Mouse (Mus musculus) limb, embryonic 15.5 days (tissue): Measurements from ENCODE around the gene Olfr323. TPM values are rescaled to one million over a fixed set of nuclear protein-coding genes. Genes with fewer than 3 reads are reported as not detected.

Experiments
- ATAC-seq: fragments of 200-750 bp; cut with Nextera tagmentation; 2 replicates; pipeline ENCODE4 v1.8.0; 2017; ENCODE audit warnings: low read depth, moderate TSS enrichment; ENCODE audit not compliant: insufficient number of reproducible peaks, low FRiP score, low TSS enrichment
- H3K27ac ChIP-seq: fragments of 300-500 bp; sonication (generic); 2 replicates; pipeline ENCODE4 v1.5.1; 2015; ENCODE audit warnings: moderate library complexity, mild to moderate bottlenecking, inconsistent platforms
- H3K27me3 ChIP-seq: fragments of 300-500 bp; sonication (generic); 2 replicates; pipeline ENCODE4 v1.6.1; 2015; ENCODE audit warnings: inconsistent platforms
- H3K36me3 ChIP-seq: fragments of 300-500 bp; sonication (generic); 2 replicates; pipeline ENCODE4 v1.6.1; 2015; ENCODE audit warnings: inconsistent platforms
- H3K4me1 ChIP-seq: fragments of 300-500 bp; sonication (generic); 2 replicates; pipeline ENCODE4 v1.6.1; 2015; ENCODE audit warnings: inconsistent platforms
- H3K4me2 ChIP-seq: fragments of 300-500 bp; sonication (generic); 2 replicates; pipeline ENCODE4 v1.6.1; 2015; ENCODE audit warnings: mild to moderate bottlenecking, inconsistent platforms
- H3K4me3 ChIP-seq: fragments of 300-500 bp; sonication (generic); 2 replicates; pipeline ENCODE4 v1.5.1; 2015; ENCODE audit warnings: mild to moderate bottlenecking, inconsistent platforms
- H3K9ac ChIP-seq: fragments of 300-500 bp; sonication (generic); 2 replicates; pipeline ENCODE4 v1.6.1; 2015; ENCODE audit warnings: inconsistent platforms
- H3K9me3 ChIP-seq: fragments of 300-500 bp; sonication (generic); 2 replicates; pipeline ENCODE4 v1.6.1; 2016; ENCODE audit warnings: inconsistent platforms
- WGBS: fragments of 180-500 bp; shearing (Covaris S2); methylation state at CpG from one replicate; pipeline ENCODE4 v1.1.7; 2015; 5-methylcytosine and 5-hydroxymethylcytosine counted together
- polyA plus RNA-seq: library from polyadenylated mRNA; unstranded; fragments of >200 nt; fragmentation: Nextera tagmentation; extraction: Ambion mirVana; gene quantifications from 2 replicates; pipeline ENCODE4 v1.2.1, GENCODE M21; 2015

Olfr323 gene
- polyA plus RNA-seq: not detected in 2 replicates

DNA sequence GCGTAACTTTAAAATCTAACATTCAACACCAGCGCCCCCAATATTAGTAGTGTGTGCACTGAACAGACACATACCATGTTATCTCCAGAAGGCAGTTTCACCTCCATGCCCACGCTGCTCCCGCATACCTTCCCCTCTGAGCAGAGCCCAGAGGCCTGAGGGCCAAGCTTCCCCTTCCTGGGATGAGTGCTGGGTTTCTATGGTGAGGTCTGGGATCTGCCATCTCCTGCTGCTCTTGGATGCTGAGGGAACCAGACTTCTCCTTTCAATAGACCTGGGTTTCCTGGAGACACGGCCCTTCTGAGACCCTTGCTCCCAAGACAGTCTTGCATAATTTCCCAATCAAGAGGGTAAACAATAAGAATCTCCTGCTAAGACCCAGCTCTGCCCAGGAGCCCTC lies at the start of gene Olfr323:
Gene Olfr323 (minus strand): TSS at position 101 of the 400 bp plus-strand sequence.
- no peak within 1 kb of the TSS for H3K4me2 ChIP-seq
- no peaks in the 10 kb centered on the region for H3K4me1 ChIP-seq
- no peak within 1 kb of the TSS for H3K4me3 ChIP-seq
- no peaks in the 10 kb centered on the region for H3K9me3 ChIP-seq
- 74% methylated on average over 5 of the region's 5 CpGs for WGBS
- no peaks in the 10 kb centered on the region for H3K36me3 ChIP-seq
- no peaks in the 10 kb centered on the region for H3K27me3 ChIP-seq
- ATAC-seq: no peak
- no peak within 1 kb of the TSS for H3K27ac ChIP-seq
- no peak within 1 kb of the TSS for H3K9ac ChIP-seq

DNA sequence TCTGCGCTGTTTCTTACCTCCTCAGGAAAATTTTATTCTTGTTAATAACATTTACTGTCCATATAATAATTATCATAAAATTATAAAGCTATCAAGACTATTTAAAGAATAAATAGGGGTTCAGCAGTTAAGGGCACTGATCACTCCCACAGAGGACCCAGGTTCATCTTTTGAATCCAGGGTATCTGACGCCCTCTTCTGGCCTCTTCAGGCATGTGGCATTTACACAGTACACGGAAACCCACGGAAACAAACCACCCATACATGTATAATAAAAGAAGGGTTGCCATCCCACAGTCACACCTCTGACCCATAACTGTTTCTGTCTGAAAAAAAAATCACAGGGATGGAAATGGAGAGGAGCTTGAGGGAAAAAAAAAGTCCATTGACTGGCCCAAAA lies 41.5 kb upstream of the Olfr323 start:
- WGBS: 48% methylated on average over 4 of the region's 4 CpGs
- Histone ChIP-seq H3K36me3 (no peaks in the 10 kb centered on the region), H3K27ac (no peak overlapping the region), H3K27me3 (no peaks in the 10 kb centered on the region), H3K9me3 (no peaks in the 10 kb centered on the region), H3K4me1 (no peaks in the 10 kb centered on the region), H3K4me2 (no peak overlapping the region), H3K9ac (no peak overlapping the region), H3K4me3 (no peak overlapping the region)
- ATAC-seq: no peak

DNA sequence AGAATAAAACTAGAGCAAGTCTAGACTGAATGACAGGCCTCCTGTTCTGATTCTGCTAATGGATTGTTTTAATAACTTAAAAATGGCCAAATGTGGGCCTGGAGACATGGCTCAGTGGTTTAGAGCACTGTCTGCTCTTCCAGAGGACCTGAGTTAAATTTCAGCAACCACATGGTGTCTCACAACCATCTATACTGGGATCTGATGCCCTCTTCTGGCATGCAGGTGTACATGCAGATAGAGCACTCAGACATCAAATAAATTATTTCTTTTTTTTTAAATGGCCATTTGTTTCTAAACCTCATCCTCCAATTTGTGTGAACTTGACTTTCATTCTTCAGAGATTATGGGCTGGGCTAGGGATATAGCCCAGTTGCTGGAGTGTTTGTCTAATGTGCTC lies 39.0 kb upstream of the Olfr323 start:
- Histone ChIP-seq H3K36me3 (no peaks in the 10 kb centered on the region), H3K9me3 (no peaks in the 10 kb centered on the region), H3K4me1 (no peaks in the 10 kb centered on the region), H3K4me3 (no peak overlapping the region), H3K9ac (no peak overlapping the region), H3K4me2 (no peak overlapping the region), H3K27me3 (no peaks in the 10 kb centered on the region), H3K27ac (no peak overlapping the region)
- ATAC-seq: no peak

DNA sequence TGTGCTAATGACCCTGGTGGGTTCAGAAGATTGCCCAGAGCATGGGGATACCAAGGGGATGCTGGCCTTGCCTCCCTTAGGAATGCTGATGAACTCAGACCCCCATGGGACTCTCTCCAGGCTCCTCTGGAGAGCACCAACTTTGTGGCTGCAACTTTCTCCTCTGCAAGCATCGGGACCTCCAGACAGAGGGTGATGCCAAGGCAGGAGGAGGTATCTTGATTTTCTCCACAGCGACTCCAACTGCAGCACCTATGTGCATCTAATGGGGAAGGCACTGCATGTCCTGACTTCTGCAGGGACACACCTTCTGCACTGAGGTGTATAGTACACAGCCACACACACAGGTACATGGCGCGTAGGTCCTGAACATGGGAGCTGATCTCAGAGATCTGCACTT lies 28.3 kb upstream of the Olfr323 start, which contains the start of gene Olfr322:
Gene Olfr322 (plus strand): TSS at position 187 of the 400 bp plus-strand sequence.
- Histone ChIP-seq H3K9ac (no peak within 1 kb of the TSS), H3K27ac (no peak within 1 kb of the TSS), H3K4me2 (no peak within 1 kb of the TSS), H3K4me3 (no peak within 1 kb of the TSS), H3K4me1 (no peaks in the 10 kb centered on the region), H3K36me3 (no peaks in the 10 kb centered on the region), H3K9me3 (no peaks in the 10 kb centered on the region), H3K27me3 (no peaks in the 10 kb centered on the region)
- ATAC-seq: no peak
- 77% methylated on average over 4 of the region's 4 CpGs for WGBS

DNA sequence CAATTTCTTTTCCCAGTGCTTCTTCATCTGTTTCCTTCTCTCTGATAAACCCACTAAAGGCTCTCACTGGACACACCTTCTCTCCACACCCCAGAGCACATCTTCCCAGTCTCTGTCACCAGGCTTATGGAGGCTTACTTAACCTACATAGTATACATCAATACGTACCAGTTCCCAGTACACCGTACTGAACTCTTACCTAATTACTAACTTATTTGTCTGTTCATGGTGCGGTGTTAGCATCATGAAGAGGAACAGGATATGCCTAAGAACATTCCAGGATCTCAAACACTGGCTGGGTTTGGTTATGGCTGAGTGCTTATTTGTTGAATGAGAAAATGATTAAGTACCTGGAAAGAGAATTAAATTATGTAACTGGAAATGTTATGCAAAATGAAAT lies 24.9 kb upstream of the Olfr323 start:
- Histone ChIP-seq H3K9ac (no peak overlapping the region), H3K4me2 (no peak overlapping the region), H3K4me1 (no peaks in the 10 kb centered on the region), H3K27ac (no peak overlapping the region), H3K9me3 (no peaks in the 10 kb centered on the region), H3K27me3 (no peaks in the 10 kb centered on the region), H3K4me3 (no peak overlapping the region), H3K36me3 (no peaks in the 10 kb centered on the region)
- 85% methylated on average over 3 of the region's 3 CpGs for WGBS
- ATAC-seq: no peak

DNA sequence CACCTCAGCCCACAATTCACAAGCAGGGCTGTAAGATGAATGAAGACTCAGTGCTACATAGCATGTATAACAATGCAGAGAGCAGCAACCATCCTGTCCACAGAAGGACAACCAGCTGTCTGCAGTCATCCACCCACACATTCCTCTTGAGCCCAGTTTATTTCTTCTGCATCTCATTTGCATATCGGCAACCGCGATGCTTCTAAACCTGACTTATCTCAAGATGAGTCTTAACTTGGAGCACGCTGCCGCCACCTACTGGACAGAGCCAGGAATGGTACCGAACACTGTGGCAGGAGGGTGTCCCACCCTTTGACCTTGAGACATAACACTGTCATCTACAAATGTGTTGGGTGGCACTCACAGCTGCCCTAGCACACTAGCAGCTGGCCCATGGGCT lies 13.0 kb upstream of the Olfr323 start:
- Histone ChIP-seq H3K4me1 (peaks cover 10% of the 10 kb centered on the region; the same call in 1 of the 2 replicates), H3K36me3 (no peaks in the 10 kb centered on the region), H3K9ac (no peak overlapping the region), H3K4me2 (no peak overlapping the region), H3K27ac (no peak overlapping the region), H3K9me3 (no peaks in the 10 kb centered on the region), H3K27me3 (peaks cover 29% of the 10 kb centered on the region), H3K4me3 (no peak overlapping the region)
- 36% methylated on average over 6 of the region's 6 CpGs for WGBS
- no peak for ATAC-seq

DNA sequence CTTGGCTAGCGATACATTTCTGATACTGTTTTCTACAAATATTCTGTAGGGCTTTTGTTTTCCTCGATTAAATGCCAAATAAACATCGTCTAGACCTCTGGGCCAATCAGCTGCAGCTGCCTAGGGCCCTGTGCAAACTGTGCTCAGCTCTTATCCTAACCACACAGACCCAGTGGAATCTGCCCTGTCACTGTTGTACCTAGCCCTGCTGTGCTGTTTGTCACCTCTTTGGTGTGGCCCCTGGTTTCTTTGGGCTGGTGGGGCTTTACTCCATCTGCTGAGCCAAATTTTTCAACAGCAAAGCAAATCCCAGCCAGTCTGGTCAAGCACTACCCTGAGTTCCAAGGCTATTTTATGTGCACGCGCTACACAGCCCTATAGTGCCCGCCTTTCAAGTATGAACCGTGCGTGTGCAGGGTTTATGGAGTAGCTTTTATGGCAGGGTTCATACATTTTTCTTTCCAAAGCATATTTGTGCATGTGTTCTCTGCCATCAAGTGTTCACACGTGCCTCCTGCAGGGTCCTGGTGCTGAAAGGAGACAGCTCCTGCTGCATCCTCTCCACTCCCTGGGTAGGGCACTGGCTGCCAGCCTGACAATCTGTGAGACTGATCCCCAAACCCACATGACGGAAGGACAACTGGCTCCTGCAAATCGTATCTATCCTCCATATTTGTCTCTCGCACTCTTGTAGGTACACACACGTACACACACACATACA lies 11.5 kb upstream of the Olfr323 start:
- no peaks in the 10 kb centered on the region for H3K36me3 ChIP-seq
- no peak overlapping the region for H3K4me3 ChIP-seq
- H3K27ac ChIP-seq: no peak overlapping the region
- ATAC-seq: no peak
- H3K27me3 ChIP-seq: peaks cover 34% of the 10 kb centered on the region
- 71% methylated on average over 13 of the region's 13 CpGs for WGBS
- no peak overlapping the region for H3K4me2 ChIP-seq
- H3K9ac ChIP-seq: no peak overlapping the region
- H3K9me3 ChIP-seq: no peaks in the 10 kb centered on the region
- H3K4me1 ChIP-seq: peaks cover 10% of the 10 kb centered on the region; the same call in 1 of the 2 replicates

DNA sequence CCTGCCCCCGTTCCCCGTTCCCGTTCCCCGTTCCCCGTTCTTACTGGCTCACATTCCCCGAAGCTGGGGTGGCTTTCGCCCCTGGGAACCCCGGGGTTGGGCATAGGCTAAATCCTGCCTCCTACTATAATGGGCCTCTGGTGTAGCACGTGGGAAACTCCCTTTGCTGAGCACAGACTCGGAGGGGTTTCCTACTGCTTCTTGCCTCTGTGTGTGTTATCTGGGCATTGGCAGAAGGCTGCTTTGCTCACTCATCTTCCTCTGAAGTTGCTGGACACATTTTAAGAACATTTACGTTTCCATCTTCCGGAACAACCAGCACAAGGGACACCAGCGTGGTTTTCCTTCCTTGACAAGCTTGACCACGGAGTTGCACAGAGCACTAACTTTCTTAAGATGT lies 10.8 kb upstream of the Olfr323 start:
- Histone ChIP-seq H3K4me1 (peaks cover 10% of the 10 kb centered on the region; the same call in 1 of the 2 replicates), H3K4me3 (no peak overlapping the region), H3K9ac (no peak overlapping the region), H3K9me3 (no peaks in the 10 kb centered on the region), H3K36me3 (no peaks in the 10 kb centered on the region), H3K27ac (no peak overlapping the region), H3K27me3 (peaks cover 34% of the 10 kb centered on the region), H3K4me2 (no peak overlapping the region)
- ATAC-seq: no peak
- WGBS: 28% methylated on average over 14 of the region's 14 CpGs

DNA sequence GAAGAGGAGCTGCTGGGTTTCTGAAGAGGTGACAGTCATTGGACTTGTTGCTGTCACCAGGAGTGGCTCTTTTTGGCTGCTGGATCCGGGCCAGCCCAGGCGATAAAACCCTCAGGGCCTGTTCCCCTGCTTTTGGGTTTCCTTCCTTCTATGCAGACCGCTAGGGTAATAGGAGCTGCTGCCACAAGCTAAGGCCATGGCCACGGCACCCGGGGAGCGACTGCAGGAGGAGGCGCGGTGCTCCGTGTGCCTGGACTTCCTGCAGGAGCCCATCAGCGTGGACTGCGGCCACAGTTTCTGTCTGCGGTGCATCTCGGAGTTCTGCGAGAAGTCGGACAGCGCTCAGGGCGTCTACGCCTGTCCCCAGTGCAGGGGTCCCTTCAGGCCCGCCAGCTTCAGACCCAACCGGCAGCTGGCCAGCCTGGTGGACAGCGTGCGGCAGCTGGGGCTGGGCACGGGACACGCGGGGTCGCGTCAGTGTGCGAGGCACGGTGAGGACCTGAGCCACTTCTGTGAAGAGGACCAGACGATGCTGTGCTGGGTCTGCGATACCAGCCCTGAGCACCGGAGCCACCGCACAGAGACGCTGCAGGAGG lies 10.1 kb upstream of the Olfr323 start, which contains the start of gene Trim58:
Gene Trim58 (plus strand): TSS at position 194 of the 596 bp plus-strand sequence.
- Histone ChIP-seq H3K27me3 (peaks cover 34% of the 10 kb centered on the region), H3K9me3 (no peaks in the 10 kb centered on the region), H3K36me3 (no peaks in the 10 kb centered on the region), H3K9ac (peak within 1 kb of the TSS; percentile 33; the same call in 1 of the 2 replicates), H3K4me3 (peak within 1 kb of the TSS; percentile 17), H3K4me2 (peak within 1 kb of the TSS; percentile 54), H3K4me1 (peaks cover 10% of the 10 kb centered on the region; the same call in 1 of the 2 replicates), H3K27ac (no peak within 1 kb of the TSS)
- 2% methylated on average over 34 of the region's 34 CpGs for WGBS
- ATAC-seq: no peak

DNA sequence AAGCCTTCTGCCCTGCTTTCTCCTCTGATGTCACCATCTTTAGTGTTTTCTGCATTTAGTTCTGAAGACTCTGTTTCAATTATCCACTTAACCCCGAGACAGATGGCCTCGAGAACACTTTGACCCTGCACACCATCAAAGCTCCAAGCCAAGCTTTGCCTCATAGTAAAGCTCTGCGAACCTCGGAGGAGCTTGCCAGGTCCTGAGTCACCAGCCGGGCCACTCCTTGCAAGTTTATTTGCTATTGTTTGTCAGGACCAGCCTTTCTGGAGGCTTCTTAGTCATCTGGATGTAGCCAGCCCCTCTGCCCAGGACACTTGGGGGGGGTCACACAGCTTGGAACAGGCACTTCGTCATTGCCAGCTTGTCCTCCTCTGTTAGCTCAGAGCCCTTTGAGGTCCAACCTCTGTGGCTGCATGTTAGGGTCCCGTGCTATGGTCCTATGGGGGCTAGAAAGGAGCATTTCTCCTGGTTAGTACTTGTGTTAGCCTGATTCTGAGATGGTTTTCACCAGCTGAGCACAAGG lies 7.9 kb upstream of the Olfr323 start:
- no peak overlapping the region for H3K4me3 ChIP-seq
- peaks cover 34% of the 10 kb centered on the region for H3K27me3 ChIP-seq
- 39% methylated on average over 7 of the region's 7 CpGs for WGBS
- H3K27ac ChIP-seq: no peak overlapping the region
- no peak overlapping the region for H3K4me2 ChIP-seq
- no peak overlapping the region for H3K9ac ChIP-seq
- peaks cover 10% of the 10 kb centered on the region; the same call in 1 of the 2 replicates for H3K4me1 ChIP-seq
- no peak for ATAC-seq
- H3K9me3 ChIP-seq: no peaks in the 10 kb centered on the region
- no peaks in the 10 kb centered on the region for H3K36me3 ChIP-seq

DNA sequence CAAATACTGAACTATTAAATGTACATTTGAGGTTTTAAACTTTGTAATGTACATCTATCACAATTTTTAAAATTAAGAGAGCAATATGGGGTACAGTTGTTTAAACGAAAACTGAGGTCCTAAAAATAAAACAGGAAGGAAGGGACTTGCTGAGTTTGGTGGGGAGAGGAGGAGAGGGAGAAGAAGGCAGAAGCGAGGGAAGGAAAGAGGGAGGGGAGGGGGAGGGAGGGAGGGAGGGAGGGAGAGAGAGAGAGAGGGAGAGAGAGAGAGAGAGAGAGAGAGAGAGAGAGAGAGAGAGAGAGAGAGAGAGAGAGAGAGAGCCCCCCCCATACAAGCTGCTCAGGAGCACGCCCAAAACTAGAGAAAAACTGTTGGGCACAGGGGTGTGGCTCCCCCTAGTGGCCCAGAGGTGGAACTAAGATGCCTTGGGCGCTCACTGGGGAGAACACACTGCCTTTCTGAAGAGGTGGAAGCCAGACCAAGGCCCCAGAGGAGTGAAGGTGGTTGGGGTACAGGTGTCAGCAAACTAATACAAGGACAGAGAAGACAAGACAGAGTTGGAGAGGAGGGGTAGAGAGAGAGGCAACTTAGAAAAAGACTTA lies 6.2 kb upstream of the Olfr323 start:
- H3K9me3 ChIP-seq: no peaks in the 10 kb centered on the region
- ATAC-seq: no peak
- H3K27ac ChIP-seq: no peak overlapping the region
- H3K4me3 ChIP-seq: no peak overlapping the region
- H3K36me3 ChIP-seq: no peaks in the 10 kb centered on the region
- H3K4me2 ChIP-seq: no peak overlapping the region
- H3K4me1 ChIP-seq: peaks cover 10% of the 10 kb centered on the region; the same call in 1 of the 2 replicates
- 32% methylated on average over 2 of the region's 4 CpGs for whole genome bisulfite sequencing
- H3K9ac ChIP-seq: no peak overlapping the region
- H3K27me3 ChIP-seq: peaks cover 28% of the 10 kb centered on the region

DNA sequence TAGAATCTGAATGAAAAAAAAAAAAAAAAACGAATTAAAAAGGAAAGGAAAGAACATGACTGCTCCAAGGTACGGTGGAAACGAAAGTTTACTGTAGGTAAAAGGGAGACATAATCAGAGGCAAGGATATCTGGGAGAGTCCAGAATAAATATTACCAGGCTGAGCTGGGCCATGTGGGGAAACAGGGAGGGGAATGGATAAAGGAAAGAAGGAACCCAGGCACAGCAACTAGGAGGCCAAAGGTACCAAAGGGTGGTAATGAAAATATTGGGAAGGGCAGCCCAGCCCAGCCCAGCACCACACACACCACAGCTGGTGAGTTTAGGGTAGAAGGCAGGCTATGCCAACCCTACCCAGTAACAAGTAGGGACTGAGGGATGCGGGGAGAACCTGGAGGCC lies 4.6 kb upstream of the Olfr323 start:
- no peak overlapping the region for H3K4me2 ChIP-seq
- no peaks in the 10 kb centered on the region for H3K9me3 ChIP-seq
- H3K4me1 ChIP-seq: no peaks in the 10 kb centered on the region
- peaks cover 13% of the 10 kb centered on the region; the same call in 1 of the 2 replicates for H3K27me3 ChIP-seq
- H3K9ac ChIP-seq: no peak overlapping the region
- H3K36me3 ChIP-seq: no peaks in the 10 kb centered on the region
- WGBS: 56% methylated on average over 4 of the region's 4 CpGs
- H3K27ac ChIP-seq: no peak overlapping the region
- ATAC-seq: no peak
- no peak overlapping the region for H3K4me3 ChIP-seq
